Comparison of ENCODE assay signal across 15 mouse cellular contexts in genomic region chr1:173441210-173441609, GRCm38 (mm10). TPM values are rescaled to one million over a fixed set of nuclear protein-coding genes. Genes with fewer than 3 reads are reported as not detected.
A peak's percentile ranks its signal among the peaks of the same experiment; 100 is the strongest.
DNase-seq lines count a peak whose midpoint lies in the region; ATAC-seq lines count a peak whose summit lies in the region.
"Had no signal": no experiment of that assay in that cellular context is flagged by ENCODE, and none has a peak within 500 bp of the region (broad histone marks: within the 10 kb centered on the region; RNA-seq: fewer than 3 reads in every experiment).

No protein-coding gene starts in this region.

- no peak overlapping the region for H3K4me2 ChIP-seq in heart, embryonic 11.5 days
- H3K4me2 ChIP-seq: forebrain, embryonic 12.5 days; limb, embryonic 13.5 days had no signal

- no peaks in the 10 kb centered on the region for H3K9me3 ChIP-seq in megakaryocyte, embryonic 14.5 days
- no peaks in the 10 kb centered on the region for H3K9me3 ChIP-seq in heart, embryonic 11.5 days (replicated peaks; ENCODE audit: control insufficient read depth, low read length)
- H3K9me3 ChIP-seq: forebrain, embryonic 12.5 days; limb, embryonic 13.5 days had no signal

- H3K9ac ChIP-seq in heart, embryonic 11.5 days (ENCODE audit: low read depth, low read length): no peak overlapping the region
- H3K9ac ChIP-seq: forebrain, embryonic 12.5 days; limb, embryonic 13.5 days had no signal

- no peak overlapping the region for H3K27ac ChIP-seq in heart, embryonic 11.5 days (ENCODE audit: low read depth, low read length)
- H3K27ac ChIP-seq: forebrain, embryonic 12.5 days; limb, embryonic 13.5 days had no signal

- no peaks in the 10 kb centered on the region for H3K36me3 ChIP-seq in megakaryocyte, embryonic 14.5 days (replicated peaks; ENCODE audit: low read length)
- H3K36me3 ChIP-seq in heart, embryonic 11.5 days (ENCODE audit: control insufficient read depth, insufficient read depth, low read length): no peaks in the 10 kb centered on the region
- H3K36me3 ChIP-seq: limb, embryonic 13.5 days had no signal

- peak; percentile 56 for DNase-seq in thymus, postnatal 14 days
- no peak for DNase-seq in embryo, embryonic 10 days (ENCODE audit: low spot score)
- DNase-seq in gastrocnemius, adult 8-10 months (ENCODE audit: low spot score in 2 of 2): no peak
- DNase-seq: adrenal gland, adult 2 months; cerebellum, adult 11 months; gastrocnemius, postnatal 10 days; kidney, postnatal 36 days had no signal

- H3K4me1 ChIP-seq in megakaryocyte, embryonic 14.5 days: peaks cover 32% of the 10 kb centered on the region
- no peaks in the 10 kb centered on the region for H3K4me1 ChIP-seq in heart, embryonic 11.5 days (ENCODE audit: control insufficient read depth, insufficient read depth, low read length)
- H3K4me1 ChIP-seq: forebrain, embryonic 12.5 days; limb, embryonic 13.5 days had no signal

- ATAC-seq in CD4-positive, CD25-positive, alpha-beta regulatory T cell, adult 4 months: peak; percentile 61
- ATAC-seq in activated CD4-positive, CD25-positive, alpha-beta regulatory T cell, adult 4 months: peak; percentile 47
- no peak for ATAC-seq in heart, embryonic 11.5 days (replicated peaks; ENCODE audit: insufficient number of reproducible peaks, low FRiP score, low TSS enrichment)
- ATAC-seq: midbrain, embryonic 16.5 days had no signal

- H3K27me3 ChIP-seq in megakaryocyte, embryonic 14.5 days (replicated peaks): no peaks in the 10 kb centered on the region
- H3K27me3 ChIP-seq in heart, embryonic 11.5 days (ENCODE audit: control insufficient read depth, insufficient read depth, low read length): no peaks in the 10 kb centered on the region
- H3K27me3 ChIP-seq: forebrain, embryonic 12.5 days; limb, embryonic 13.5 days had no signal

- H3K4me3 ChIP-seq in megakaryocyte, embryonic 14.5 days (replicated peaks): peak overlapping the region; percentile 44
- H3K4me3 ChIP-seq in heart, embryonic 11.5 days (ENCODE audit: low read depth, low read length): no peak overlapping the region
- H3K4me3 ChIP-seq: forebrain, embryonic 12.5 days; limb, embryonic 13.5 days had no signal

- 70% methylated on average over 4 of the region's 4 CpGs for WGBS in heart, embryonic 11.5 days (ENCODE audit: insufficient replicate concordance)

RNA-seq across cellular contexts. Expression of gene Ifi206, which starts 49.6 kb away (rescaled TPM):
- 100 to 1,000 TPM in 1 of 2 experiments, 10 to 100 TPM in 1; 79.8 to 100 TPM for polyA plus RNA-seq in CD4-positive, CD25-positive, alpha-beta regulatory T cell, adult 4 months (2017; shearing (Covaris generic))
- polyA plus RNA-seq in activated CD4-positive, CD25-positive, alpha-beta regulatory T cell, adult 4 months (2017; shearing (Covaris generic)): 10 to 100 TPM; 70.9 to 95.8 TPM
- polyA plus RNA-seq in megakaryocyte, embryonic 14.5 days (2012; ENCODE audit: insufficient read depth, low replicate concordance): not detected in 2 replicates
- polyA plus RNA-seq in heart, embryonic 11.5 days (2014; fragmentation: Nextera tagmentation; extraction: Ambion mirVana): 0.06 TPM in 1 of 2 replicates, not detected in the other
- not detected for total RNA-seq in gastrocnemius, adult 8-10 months (2022)
- total RNA-seq: gastrocnemius, postnatal 10 days had no signal
- polyA plus RNA-seq: embryonic facial prominence, embryonic 11.5 days; forebrain, embryonic 12.5 days; limb, embryonic 13.5 days; midbrain, embryonic 16.5 days had no signal

Comparison
In these comparisons a context has a peak if more than half of its experiments do, and no peak if none do; other contexts are left out.
1. RNA of gene Ifi206, which starts 49.6 kb away (polyA plus RNA-seq): 79.8 to 100 TPM in CD4-positive, CD25-positive, alpha-beta regulatory T cell, adult 4 months and 70.9 to 95.8 TPM in activated CD4-positive, CD25-positive, alpha-beta regulatory T cell, adult 4 months; 0.06 TPM in heart, embryonic 11.5 days and not detected in megakaryocyte, embryonic 14.5 days; every median in the first group is over 10 times any median in the second.